ENCODE assay signal across 9 mouse cellular contexts in genomic region chr9:53974328-53975121, GRCm38 (mm10). TPM values are rescaled to one million over a fixed set of nuclear protein-coding genes. Genes with fewer than 3 reads are reported as not detected.
DNase-seq lines count a peak whose midpoint lies in the region; ATAC-seq lines count a peak whose summit lies in the region.
"Had no signal": no experiment of that assay in that cellular context is flagged by ENCODE, and none has a peak within 500 bp of the region (broad histone marks: within the 10 kb centered on the region; RNA-seq: fewer than 3 reads in every experiment).

No protein-coding gene starts in this region.

- intact Hi-C loops in heart, postnatal 14 days (cut with DNase I), result no loop called here

- 2% methylated on average over 42 of the region's 42 CpGs for WGBS in heart, embryonic 14.5 days
- WGBS in intestine, embryonic 15.5 days, result 1% methylated on average over 42 of the region's 42 CpGs
- under 1% methylated on average over 42 of the region's 42 CpGs for WGBS in midbrain, embryonic 12.5 days

- no peaks in the 10 kb centered on the region for H3K9me3 ChIP-seq in heart, embryonic 14.5 days (ENCODE audit: control insufficient read depth, low read length)
- H3K9me3 ChIP-seq in intestine, embryonic 15.5 days, result no peaks in the 10 kb centered on the region
- no peaks in the 10 kb centered on the region for H3K9me3 ChIP-seq in midbrain, embryonic 12.5 days

- peaks cover 0 to 6% of the 10 kb centered on the region in 2 experiments; a peak in 1 of 4 replicates for H3K4me1 ChIP-seq in heart, embryonic 14.5 days (ENCODE audit: control insufficient read depth in 2 of 2, insufficient read depth in 2 of 2, low read length in 2 of 2)
- H3K4me1 ChIP-seq in intestine, embryonic 15.5 days (replicated peaks), result peaks cover 5% of the 10 kb centered on the region; the same call in 1 of the 2 replicates
- H3K4me1 ChIP-seq in midbrain, embryonic 12.5 days, result peaks cover 10% of the 10 kb centered on the region; the same call in 1 of the 2 replicates

- ATAC-seq in heart, embryonic 14.5 days (ENCODE audit: insufficient number of reproducible peaks, insufficient read depth, low FRiP score, low read depth), result no peak
- peak; percentile 49 for ATAC-seq in intestine, embryonic 15.5 days
- ATAC-seq in midbrain, embryonic 12.5 days (ENCODE audit: low FRiP score, low read depth), result peak; percentile 59

- peak overlapping the region; percentile 91 for H3K4me2 ChIP-seq in heart, embryonic 14.5 days (ENCODE audit: low read length)
- peak overlapping the region; percentile 92 for H3K4me2 ChIP-seq in intestine, embryonic 15.5 days (replicated peaks)
- H3K4me2 ChIP-seq in midbrain, embryonic 12.5 days (replicated peaks), result peak overlapping the region; percentile 80

- H3K27me3 ChIP-seq in heart, embryonic 14.5 days (ENCODE audit: control insufficient read depth, insufficient read depth, low read length), result peaks cover 36% of the 10 kb centered on the region
- H3K27me3 ChIP-seq in intestine, embryonic 15.5 days (replicated peaks), result peaks cover 23% of the 10 kb centered on the region
- peaks cover 20% of the 10 kb centered on the region for H3K27me3 ChIP-seq in midbrain, embryonic 12.5 days
- H3K27me3 ChIP-seq: CH12.LX had no signal

- peak overlapping the region; percentile 54; the same call in 1 of the 2 replicates for H3K9ac ChIP-seq in heart, embryonic 14.5 days (ENCODE audit: low read length)
- H3K9ac ChIP-seq in intestine, embryonic 15.5 days, result peak overlapping the region; percentile 20
- H3K9ac ChIP-seq in midbrain, embryonic 12.5 days (replicated peaks), result peak overlapping the region; percentile 70

- no peak overlapping the region for H3K27ac ChIP-seq in heart, embryonic 14.5 days (replicated peaks in 1 of 2; ENCODE audit: control insufficient read depth in 1 of 2, insufficient read depth in 1 of 2, low read depth in 2 of 2, low read length in 2 of 2)
- H3K27ac ChIP-seq in intestine, embryonic 15.5 days, result no peak overlapping the region
- H3K27ac ChIP-seq in midbrain, embryonic 12.5 days (replicated peaks), result peak overlapping the region; percentile 78

- DNase-seq in heart, postnatal 14 days, result no peak
- DNase-seq in ZHBTc4 (ENCODE audit: low read depth, low spot score), result peak; percentile 72
- DNase-seq in embryo, embryonic 9.5 days (ENCODE audit: extremely low spot score), result peak; percentile 41
- no peak for DNase-seq in urinary bladder, postnatal 4 days (ENCODE audit: low spot score in 2 of 2)
- no peak for DNase-seq in T-cell, adult 2 months (ENCODE audit: low spot score)

- H3K36me3 ChIP-seq in heart, embryonic 14.5 days (ENCODE audit: control insufficient read depth, insufficient read depth, low read length), result no peaks in the 10 kb centered on the region
- no peaks in the 10 kb centered on the region for H3K36me3 ChIP-seq in intestine, embryonic 15.5 days
- H3K36me3 ChIP-seq in midbrain, embryonic 12.5 days, result no peaks in the 10 kb centered on the region

- H3K4me3 ChIP-seq in heart, embryonic 14.5 days (ENCODE audit: control insufficient read depth in 1 of 2, insufficient read depth in 1 of 2, low read depth in 1 of 2, low read length in 2 of 2), result peak overlapping the region; percentile 46 to 49
- H3K4me3 ChIP-seq in intestine, embryonic 15.5 days (replicated peaks), result peak overlapping the region; percentile 43
- peak overlapping the region; percentile 70 for H3K4me3 ChIP-seq in midbrain, embryonic 12.5 days

RNA-seq across cellular contexts. Expression of gene Elmod1, which starts 0.6 kb away (rescaled TPM):
- polyA plus RNA-seq in heart, embryonic 14.5 days (2014; fragmentation: Nextera tagmentation; extraction: Ambion mirVana), result 0.09 TPM in 1 of 2 replicates, not detected in the other
- under 1 TPM; 0.17 to 0.36 TPM for total RNA-seq in heart, postnatal 14 days (2021)
- 0.42 and 1.2 TPM in 2 replicates for polyA plus RNA-seq in intestine, embryonic 15.5 days (2015; fragmentation: Nextera tagmentation; extraction: Ambion mirVana)
- 4.5 and 4.9 TPM in 2 replicates for polyA plus RNA-seq in midbrain, embryonic 12.5 days (2016; fragmentation: Nextera tagmentation; extraction: Ambion mirVana)
- total RNA-seq: CH12.LX had no signal

Comparison
In these comparisons a context has a peak if more than half of its experiments do, and no peak if none do; other contexts are left out.
1. H3K9ac ChIP-seq: peak in every context shown above with its lines; median percentile 70 in midbrain, embryonic 12.5 days; 54 in heart, embryonic 14.5 days; 20 in intestine, embryonic 15.5 days.
2. DNase-seq: peak in ZHBTc4 (single experiment) and embryo, embryonic 9.5 days (single experiment); none in heart, postnatal 14 days (0 of 2), urinary bladder, postnatal 4 days (0 of 2) and T-cell, adult 2 months (single experiment).
3. Peak in every context shown above with its lines, with median percentiles within 50 percentile points of each other: H3K4me2 ChIP-seq and H3K4me3 ChIP-seq.